Mouse (Mus musculus) forebrain, embryonic 10.5 days (tissue): ENCODE results near the gene Irak2. TPM values are rescaled to one million over a fixed set of nuclear protein-coding genes. Genes with fewer than 3 reads are reported as not detected.

Experiments
- DNase-seq: peaks from one replicate; pipeline ENCODE4 v3.0.0-alpha.2; 2017; ENCODE audit warnings: low spot score; ENCODE audit errors: extremely low spot score
- H3K27ac ChIP-seq: fragments of 300-500 bp; sonication (generic); 2 replicates; pipeline ENCODE4 v1.5.1; 2016; ENCODE audit warnings: mild to moderate bottlenecking
- H3K27me3 ChIP-seq: fragments of 300-500 bp; sonication (generic); 2 replicates; pipeline ENCODE4 v1.6.1; 2016; ENCODE audit warnings: mild to moderate bottlenecking; ENCODE audit not compliant: poor library complexity, severe bottlenecking
- H3K36me3 ChIP-seq: fragments of 300-500 bp; sonication (generic); replicated peaks from 2 replicates; pipeline ENCODE4 v1.6.1; 2016; ENCODE audit warnings: mild to moderate bottlenecking, moderate library complexity
- H3K4me1 ChIP-seq: fragments of 300-500 bp; sonication (generic); 2 replicates; pipeline ENCODE4 v1.6.1; 2016
- H3K4me3 ChIP-seq: fragments of 300-500 bp; sonication (generic); 2 replicates; pipeline ENCODE4 v1.5.1; 2016; ENCODE audit warnings: mild to moderate bottlenecking, moderate library complexity
- H3K9me3 ChIP-seq: fragments of 300-500 bp; sonication (generic); 2 replicates; pipeline ENCODE4 v1.6.1; 2016; ENCODE audit warnings: mild to moderate bottlenecking, moderate library complexity
- WGBS: fragments of 180-500 bp; shearing (Covaris S2); methylation state at CpG from one replicate; pipeline ENCODE4 v1.1.7; 2016; 5-methylcytosine and 5-hydroxymethylcytosine counted together
- microRNA-seq: library from miRNA; unstranded; fragments of <30 nt; microRNA quantifications from one replicate; pipeline ENCODE4, GENCODE M21; 2017
- polyA plus RNA-seq: library from polyadenylated mRNA; unstranded; fragments of >200 nt; fragmentation: Nextera tagmentation; extraction: Ambion mirVana; gene quantifications from 2 replicates; pipeline ENCODE4 v1.2.1, GENCODE M21; 2016

The Irak2 gene
- polyA plus RNA-seq, 1 experiment from 2014 or later = 3.9 TPM

- Histone ChIP-seq H3K36me3 (peaks cover 32% of the 10 kb centered on the region), H3K9me3 (no peaks in the 10 kb centered on the region), H3K4me3 (peak within 1 kb of the TSS; percentile 93), H3K4me1 (peaks cover 17% of the 10 kb centered on the region), H3K27me3 (no peaks in the 10 kb centered on the region), H3K27ac (peak within 1 kb of the TSS; percentile 90)
- DNase-seq = peak; percentile 91
- 7% methylated on average over 41 of the region's 41 CpGs for WGBS
Measured at GRCm38 (mm10) chr6:113740236-113741217, 102.3 kb downstream of the Irak2 start, which contains the start of gene Sec13. Sec13 (minus strand) TSS chr6:113740743.

- H3K9me3 ChIP-seq = no peaks in the 10 kb centered on the region
- H3K27ac ChIP-seq = no peak overlapping the region
- H3K4me3 ChIP-seq = no peak overlapping the region
- peaks cover 17% of the 10 kb centered on the region for H3K4me1 ChIP-seq
- no peak for DNase-seq
- H3K27me3 ChIP-seq = no peaks in the 10 kb centered on the region
- WGBS = 69% methylated on average over 2 of the region's 2 CpGs
- H3K36me3 ChIP-seq = peaks cover 23% of the 10 kb centered on the region
Measured at GRCm38 (mm10) chr6:113741425-113741824, 103.2 kb downstream of the Irak2 start.

GRCm38 (mm10) chr6:113742321-113742720 is 104.1 kb downstream of the Irak2 start:
- no peak overlapping the region for H3K4me3 ChIP-seq
- WGBS = 94% methylated on average over 1 of the region's 1 CpGs

GRCm38 (mm10) chr6:113743111-113743510 is 104.8 kb downstream of the Irak2 start:
- Histone ChIP-seq H3K4me3 (no peak overlapping the region), H3K36me3 (peaks cover 6% of the 10 kb centered on the region), H3K27me3 (peaks cover 6% of the 10 kb centered on the region), H3K9me3 (no peaks in the 10 kb centered on the region), H3K4me1 (peaks cover 17% of the 10 kb centered on the region), H3K27ac (no peak overlapping the region)
- DNase-seq = no peak
- WGBS = 42% methylated on average over 1 of the region's 1 CpGs

More at GRCm38 (mm10) chr6:113742321-113742720, 104.1 kb downstream of the Irak2 start:
- peaks cover 17% of the 10 kb centered on the region for H3K4me1 ChIP-seq
- peaks cover 14% of the 10 kb centered on the region for H3K36me3 ChIP-seq
- H3K9me3 ChIP-seq = no peaks in the 10 kb centered on the region
- no peak for DNase-seq
- H3K27ac ChIP-seq = no peak overlapping the region
- peaks cover 2% of the 10 kb centered on the region for H3K27me3 ChIP-seq

Small RNA genes lying within 50 kb of the gene (microRNA-seq; reads per million reads assigned to microRNA genes)
- 2.4 reads per million for gene Mir7042

Other genes with a start within 250 kb of the Irak2 start
- 4.0 and 4.2 TPM in 2 replicates for gene Ttll3, start 249.2 kb upstream of the Irak2 start, polyA plus RNA-seq
- gene Rpusd3, start 219.1 kb upstream of the Irak2 start, polyA plus RNA-seq = 38.3 and 40.6 TPM in 2 replicates
- not detected in 2 replicates for gene Cidec, start 202.7 kb upstream of the Irak2 start, polyA plus RNA-seq
- gene Jagn1, start 195.9 kb upstream of the Irak2 start, polyA plus RNA-seq = 85.1 and 92.0 TPM in 2 replicates
- 0.73 and 1.3 TPM in 2 replicates for gene Il17re, start 180.0 kb upstream of the Irak2 start, polyA plus RNA-seq
- gene Il17rc, start 167.0 kb upstream of the Irak2 start, polyA plus RNA-seq = 2.5 and 2.7 TPM in 2 replicates
- 31.1 and 33.2 TPM in 2 replicates for gene Creld1, start 155.2 kb upstream of the Irak2 start, polyA plus RNA-seq
- gene Prrt3, start 136.5 kb upstream of the Irak2 start, polyA plus RNA-seq = 2.1 and 2.8 TPM in 2 replicates
- 75.0 and 78.5 TPM in 2 replicates for gene Emc3, start 106.8 kb upstream of the Irak2 start, polyA plus RNA-seq
- gene Fancd2, start 106.8 kb upstream of the Irak2 start, polyA plus RNA-seq = 20.7 and 25.0 TPM in 2 replicates
- gene Fancd2os, start 37.8 kb upstream of the Irak2 start, polyA plus RNA-seq = not detected in 2 replicates
- 200 and 203 TPM in 2 replicates for gene Brk1, start 33.7 kb upstream of the Irak2 start, polyA plus RNA-seq
- gene Vhl, start 14.5 kb upstream of the Irak2 start, polyA plus RNA-seq = 41.4 and 42.4 TPM in 2 replicates
- 0.62 and 0.76 TPM in 2 replicates for gene Tatdn2, start 58.6 kb downstream of the Irak2 start, polyA plus RNA-seq
- gene Ghrl, start 81.4 kb downstream of the Irak2 start, polyA plus RNA-seq = not detected in 2 replicates
- 282 and 289 TPM in 2 replicates for gene Sec13, start 102.3 kb downstream of the Irak2 start, polyA plus RNA-seq